Comparison of ENCODE assay signal across 24 mouse cellular contexts in genomic region chr9:76489737-76490136, GRCm38 (mm10).
"Had no signal": no experiment of that assay in that cellular context is flagged by ENCODE, and none has a peak within 500 bp of the region (broad histone marks: within the 10 kb centered on the region; RNA-seq: fewer than 3 reads in every experiment).

No protein-coding gene starts in this region.

- H3K27me3 ChIP-seq: heart, embryonic 13.5 days; heart, embryonic 15.5 days; hindbrain, embryonic 13.5 days; hindbrain, embryonic 15.5 days; limb, embryonic 13.5 days; limb, embryonic 15.5 days; liver, embryonic 12.5 days had no signal

- H3K36me3 ChIP-seq: heart, embryonic 13.5 days; heart, embryonic 15.5 days; hindbrain, embryonic 13.5 days; hindbrain, embryonic 15.5 days; limb, embryonic 13.5 days; liver, embryonic 12.5 days had no signal

- H3K9me3 ChIP-seq: heart, embryonic 15.5 days; hindbrain, embryonic 13.5 days; hindbrain, embryonic 15.5 days; limb, embryonic 13.5 days; limb, embryonic 15.5 days; liver, embryonic 12.5 days had no signal

- H3K4me3 ChIP-seq: heart, adult 2 months; heart, embryonic 13.5 days; heart, embryonic 15.5 days; hindbrain, embryonic 13.5 days; hindbrain, embryonic 15.5 days; limb, embryonic 13.5 days; limb, embryonic 15.5 days; liver, embryonic 12.5 days had no signal

- H3K9ac ChIP-seq: heart, embryonic 13.5 days; heart, embryonic 15.5 days; hindbrain, embryonic 13.5 days; hindbrain, embryonic 15.5 days; limb, embryonic 13.5 days; limb, embryonic 15.5 days; liver, embryonic 12.5 days; liver, embryonic 14.5 days had no signal

- ATAC-seq: hindbrain, postnatal 0 days; liver, embryonic 12.5 days had no signal

- H3K4me1 ChIP-seq: heart, embryonic 13.5 days; heart, embryonic 15.5 days; hindbrain, embryonic 13.5 days; hindbrain, embryonic 15.5 days; limb, embryonic 13.5 days; limb, embryonic 15.5 days; liver, embryonic 12.5 days had no signal

- H3K4me2 ChIP-seq: heart, embryonic 11.5 days; heart, embryonic 13.5 days; heart, embryonic 15.5 days; hindbrain, embryonic 13.5 days; hindbrain, embryonic 15.5 days; limb, embryonic 13.5 days; limb, embryonic 15.5 days; liver, embryonic 12.5 days had no signal

- DNase-seq: gastrocnemius, postnatal 14 days; gastrocnemius, postnatal 36 days; heart, adult 11 months; heart, adult 2 months; heart, postnatal 14 days; heart, postnatal 36 days; kidney, adult 18-20 months; kidney, adult 8-10 months; kidney, postnatal 10 days; kidney, postnatal 25 days; kidney, postnatal 4 days; layer of hippocampus, adult 9-11 months; layer of hippocampus, postnatal 36 days; left cerebral cortex, postnatal 4 days had no signal

- H3K27ac ChIP-seq: heart, adult 2 months; heart, embryonic 13.5 days; heart, embryonic 15.5 days; hindbrain, embryonic 13.5 days; hindbrain, embryonic 15.5 days; hindbrain, postnatal 0 days; limb, embryonic 13.5 days; limb, embryonic 15.5 days; liver, embryonic 12.5 days; liver, embryonic 14.5 days had no signal
